ENCODE assay signal across 15 mouse cellular contexts in genomic region chr2:122125680-122126572, GRCm38 (mm10). TPM values are rescaled to one million over a fixed set of nuclear protein-coding genes. Genes with fewer than 3 reads are reported as not detected.
DNase-seq lines count a peak whose midpoint lies in the region; ATAC-seq and TF ChIP-seq lines count a peak whose summit lies in the region.
"Had no signal": no experiment of that assay in that cellular context is flagged by ENCODE, and none has a peak within 500 bp of the region (broad histone marks: within the 10 kb centered on the region; RNA-seq: fewer than 3 reads in every experiment).

No protein-coding gene starts in this region.

- H3K9ac ChIP-seq in heart, embryonic 16.5 days (ENCODE audit: low read length): no peak overlapping the region
- no peak overlapping the region for H3K9ac ChIP-seq in liver, postnatal 0 days (replicated peaks)
- H3K9ac ChIP-seq in lung, postnatal 0 days (replicated peaks; ENCODE audit: low read depth): no peak overlapping the region

- peak; percentile 25; the same call in 1 of the 2 replicates for TF ChIP-seq EP300 in liver, postnatal 0 days (IDR thresholded peaks at IDR 0.05; ENCODE audit: low read depth)
- TF ChIP-seq EP300 in lung, postnatal 0 days (IDR thresholded peaks at IDR 0.05): no peak

- H3K4me1 ChIP-seq in heart, embryonic 16.5 days (ENCODE audit: control insufficient read depth, insufficient read depth, low read length): no peaks in the 10 kb centered on the region
- H3K4me1 ChIP-seq in liver, postnatal 0 days (ENCODE audit: insufficient read depth): peaks cover 9% of the 10 kb centered on the region
- H3K4me1 ChIP-seq in lung, postnatal 0 days (ENCODE audit: insufficient read depth, low read depth, low read length): no peaks in the 10 kb centered on the region

- H3K36me3 ChIP-seq in heart, embryonic 16.5 days (ENCODE audit: control insufficient read depth, insufficient read depth): no peaks in the 10 kb centered on the region
- H3K36me3 ChIP-seq in liver, postnatal 0 days (replicated peaks; ENCODE audit: insufficient read depth, low read length): no peaks in the 10 kb centered on the region
- H3K36me3 ChIP-seq in lung, postnatal 0 days (ENCODE audit: insufficient read depth, low read length): no peaks in the 10 kb centered on the region

- WGBS in heart, embryonic 16.5 days: 39% methylated on average over 12 of the region's 12 CpGs
- 35% methylated on average over 12 of the region's 12 CpGs for WGBS in liver, postnatal 0 days (ENCODE audit: insufficient replicate concordance)
- 40% methylated on average over 12 of the region's 12 CpGs for WGBS in lung, postnatal 0 days

- ATAC-seq in heart, embryonic 16.5 days (replicated peaks; ENCODE audit: extremely low read depth, insufficient read depth, low FRiP score): 0 out of 2 replicates have a peak, but pooled peaks have one; percentile 33
- peak; percentile 76 for ATAC-seq in common myeloid progenitor, adult 5-6 weeks (replicated peaks; ENCODE audit: low read depth, poor library complexity, severe bottlenecking)
- ATAC-seq in liver, postnatal 0 days: peak; percentile 78
- no peak for ATAC-seq in lung, postnatal 0 days
- ATAC-seq: midbrain, embryonic 16.5 days had no signal

- H3K4me2 ChIP-seq in heart, embryonic 16.5 days (ENCODE audit: low read depth, low read length): no peak overlapping the region
- H3K4me2 ChIP-seq in liver, postnatal 0 days (ENCODE audit: low read depth, low read length): no peak overlapping the region
- H3K4me2 ChIP-seq in lung, postnatal 0 days (replicated peaks; ENCODE audit: low read depth, low read length): no peak overlapping the region

- H3K27ac ChIP-seq in heart, embryonic 16.5 days (ENCODE audit: low read length): no peak overlapping the region
- H3K27ac ChIP-seq in liver, postnatal 0 days (ENCODE audit: low read depth): no peak overlapping the region
- H3K27ac ChIP-seq in lung, postnatal 0 days (ENCODE audit: low read length): no peak overlapping the region

- H3K9me3 ChIP-seq in heart, embryonic 16.5 days (replicated peaks; ENCODE audit: control insufficient read depth, low read length): no peaks in the 10 kb centered on the region
- H3K9me3 ChIP-seq in liver, postnatal 0 days (ENCODE audit: low read length): no peaks in the 10 kb centered on the region
- no peaks in the 10 kb centered on the region for H3K9me3 ChIP-seq in lung, postnatal 0 days (ENCODE audit: low read length)

- no peak for TF ChIP-seq CTCF in liver, postnatal 0 days (IDR thresholded peaks at IDR 0.05; ENCODE audit: low read depth)
- TF ChIP-seq CTCF in lung, postnatal 0 days (IDR thresholded peaks at IDR 0.05): no peak

- H3K27me3 ChIP-seq in heart, embryonic 16.5 days (ENCODE audit: control insufficient read depth, insufficient read depth, low read length): no peaks in the 10 kb centered on the region
- no peaks in the 10 kb centered on the region for H3K27me3 ChIP-seq in liver, postnatal 0 days (ENCODE audit: insufficient read depth, low read length)
- no peaks in the 10 kb centered on the region for H3K27me3 ChIP-seq in lung, postnatal 0 days (replicated peaks; ENCODE audit: insufficient read depth, low read length)

- DNase-seq in heart, adult 9 months (ENCODE audit: low spot score in 2 of 2): no peak
- no peak for DNase-seq in liver, postnatal 0 days
- peak; percentile 67 for DNase-seq in thymus, postnatal 4 days
- no peak for DNase-seq in lung, postnatal 0 days (ENCODE audit: low spot score)
- no peak for DNase-seq in kidney, postnatal 10 days
- no peak for DNase-seq in neural tube, embryonic 10.5 days (ENCODE audit: extremely low spot score, low spot score)
- DNase-seq: adrenal gland, postnatal 25 days; cerebellum, adult 9-10 months; gastrocnemius, adult 2 months; heart, postnatal 14 days; kidney, adult 8-10 months had no signal

- H3K4me3 ChIP-seq in heart, embryonic 16.5 days (ENCODE audit: low read length): no peak overlapping the region
- no peak overlapping the region for H3K4me3 ChIP-seq in liver, postnatal 0 days (ENCODE audit: low read depth, low read length)
- H3K4me3 ChIP-seq in lung, postnatal 0 days (ENCODE audit: low read depth, low read length): no peak overlapping the region
- H3K4me3 ChIP-seq: gastrocnemius, adult 2 months had no signal

RNA-seq across cellular contexts. Expression of gene Spg11, which starts 7.7 kb away (rescaled TPM):
- 4.5 and 5.1 TPM in 2 replicates for polyA plus RNA-seq in heart, embryonic 16.5 days (2015; fragmentation: Nextera tagmentation; extraction: Ambion mirVana)
- total RNA-seq in common myeloid progenitor, adult 5-6 weeks (2017): 13.8 and 15.2 TPM in 2 replicates
- 1.6 and 2.2 TPM in 2 replicates for polyA plus RNA-seq in liver, postnatal 0 days (2015; fragmentation: Nextera tagmentation; extraction: Ambion mirVana)
- polyA plus RNA-seq in lung, postnatal 0 days (2015; fragmentation: Nextera tagmentation; extraction: Ambion mirVana): 4.1 and 4.3 TPM in 2 replicates

RNA-seq across cellular contexts. Expression of gene B2m, which starts 21.6 kb away (rescaled TPM):
- polyA plus RNA-seq in heart, embryonic 16.5 days (2015; fragmentation: Nextera tagmentation; extraction: Ambion mirVana): 233 and 403 TPM in 2 replicates
- total RNA-seq in common myeloid progenitor, adult 5-6 weeks (2017): 2,084 and 2,334 TPM in 2 replicates
- 1,317 and 1,377 TPM in 2 replicates for polyA plus RNA-seq in liver, postnatal 0 days (2015; fragmentation: Nextera tagmentation; extraction: Ambion mirVana)
- polyA plus RNA-seq in lung, postnatal 0 days (2015; fragmentation: Nextera tagmentation; extraction: Ambion mirVana): 655 and 745 TPM in 2 replicates

RNA-seq across cellular contexts. Expression of gene Trim69, which starts 34.6 kb away (rescaled TPM):
- polyA plus RNA-seq in heart, embryonic 16.5 days (2015; fragmentation: Nextera tagmentation; extraction: Ambion mirVana): 0.14 TPM in 1 of 2 replicates, not detected in the other
- total RNA-seq in common myeloid progenitor, adult 5-6 weeks (2017): not detected in 2 replicates
- polyA plus RNA-seq in liver, postnatal 0 days (2015; fragmentation: Nextera tagmentation; extraction: Ambion mirVana): not detected in 2 replicates
- polyA plus RNA-seq in lung, postnatal 0 days (2015; fragmentation: Nextera tagmentation; extraction: Ambion mirVana): not detected in 2 replicates
- total RNA-seq: adrenal gland, postnatal 25 days; gastrocnemius, adult 2 months; heart, postnatal 14 days; layer of hippocampus, postnatal 25 days had no signal
- polyA plus RNA-seq: midbrain, embryonic 16.5 days had no signal
